Mouse (Mus musculus) embryo, embryonic 11.5 days (tissue): Measurements from ENCODE around the gene Rap1gds1.

ENCODE experiments used
- DNase-seq: peaks from one replicate; pipeline ENCODE4 v3.0.0-alpha.2; 2012; ENCODE audit warnings: low read depth, low spot score

The Rap1gds1 gene

DNA sequence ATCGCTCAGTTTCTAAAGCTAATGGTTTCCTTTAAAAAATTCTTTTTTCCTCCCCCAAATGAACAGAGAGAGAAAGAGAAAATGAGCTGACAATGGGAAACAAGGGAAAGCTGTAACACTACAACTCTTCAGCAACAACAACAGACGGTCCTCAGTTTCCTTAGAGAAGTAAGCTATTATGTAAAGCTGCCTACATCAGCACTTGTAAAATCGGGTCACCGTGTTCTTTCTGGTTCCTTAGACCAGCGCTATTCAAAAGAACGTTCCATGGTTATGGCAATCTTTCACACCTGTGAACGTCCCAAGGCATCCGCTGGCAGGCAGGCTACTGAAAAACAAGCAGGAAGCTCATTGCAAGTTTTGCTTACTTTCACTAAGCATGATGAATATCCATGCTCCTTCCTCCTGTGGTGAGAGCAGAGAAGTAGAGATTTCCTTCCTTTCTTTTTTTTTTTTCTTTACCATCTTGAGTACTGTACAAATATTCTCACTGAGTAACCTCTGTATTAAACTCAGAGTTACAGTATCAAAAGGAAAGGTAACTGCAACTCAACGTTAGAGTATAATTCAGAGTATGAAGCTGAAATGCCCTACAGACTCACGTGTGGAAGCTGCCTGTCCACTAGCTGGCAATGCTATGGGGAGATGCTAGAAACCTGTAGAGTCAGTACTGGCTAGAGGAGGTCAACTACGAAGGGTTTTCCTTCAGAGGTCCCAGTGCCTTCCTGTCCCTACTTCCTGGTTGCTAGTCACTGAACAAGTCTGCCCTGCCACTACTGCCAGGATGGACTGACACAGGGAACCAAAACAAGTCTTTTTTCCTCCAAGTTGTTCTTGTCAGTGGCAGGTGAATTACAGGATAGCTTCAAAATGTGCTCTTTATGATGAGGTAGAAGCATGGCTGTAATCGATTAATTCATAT, 26.0 kb downstream of the Rap1gds1 start:
- no peak for DNase-seq

DNA sequence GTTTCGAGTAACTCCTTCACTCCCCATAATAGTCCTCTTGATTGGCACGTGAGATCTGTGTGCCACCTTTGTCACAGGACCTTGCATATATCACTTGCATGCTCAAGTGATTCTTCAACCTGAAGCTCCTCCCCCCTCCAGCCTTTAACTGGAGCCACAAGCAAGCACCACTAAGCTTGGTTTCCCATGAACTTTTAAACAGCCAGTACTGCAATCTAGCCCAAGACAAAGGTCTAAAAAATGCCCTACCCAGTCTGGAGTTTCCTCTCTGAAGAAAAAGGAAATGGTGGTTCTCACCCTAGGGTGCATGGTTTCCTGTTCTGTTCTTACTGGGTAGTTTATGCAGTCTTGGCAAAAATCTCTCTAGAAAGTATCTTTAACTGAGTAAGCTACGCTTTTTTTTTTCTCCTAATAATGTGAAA, 32.6 kb downstream of the Rap1gds1 start:
- no peak for DNase-seq

DNA sequence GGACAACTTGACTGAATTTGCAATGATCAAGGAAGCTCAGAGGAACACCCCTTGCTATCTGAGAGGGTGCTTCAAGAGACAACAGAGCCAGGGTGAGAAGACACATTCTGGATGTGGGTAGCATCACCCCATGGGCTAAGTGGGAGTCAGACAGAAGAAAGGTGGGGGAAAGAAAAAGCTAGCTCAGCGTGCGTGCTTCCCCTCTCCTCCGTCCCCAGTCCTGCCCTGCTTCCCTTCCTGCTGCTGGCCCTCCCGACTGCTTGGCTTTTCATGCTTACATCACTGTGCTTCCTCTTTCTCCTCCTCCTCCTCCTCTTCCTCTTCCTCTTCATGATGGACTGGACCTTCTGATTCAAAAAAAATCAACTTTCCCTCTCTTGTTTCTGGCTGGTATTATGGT, 33.1 kb downstream of the Rap1gds1 start:
- no peak for DNase-seq

DNA sequence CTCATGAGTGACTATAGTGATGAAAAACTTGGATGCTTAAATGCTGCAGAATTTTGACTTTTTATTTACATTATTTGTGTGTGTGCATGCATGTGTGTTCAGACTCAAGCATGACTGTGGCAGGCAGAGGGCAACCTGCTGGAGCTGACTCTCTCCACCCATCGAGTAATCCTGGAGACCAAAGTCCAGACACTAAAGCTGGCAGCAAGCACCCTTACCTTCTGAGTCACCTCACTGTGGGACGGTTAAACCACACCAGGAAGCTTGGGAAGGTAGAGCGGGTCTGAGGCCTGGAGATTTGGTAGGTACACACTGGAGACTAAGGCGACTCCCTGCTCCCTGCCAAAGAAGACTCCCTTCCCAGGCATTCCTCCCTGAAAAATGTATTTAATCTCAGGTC, 38.0 kb downstream of the Rap1gds1 start:
- DNase-seq, result no peak

DNA sequence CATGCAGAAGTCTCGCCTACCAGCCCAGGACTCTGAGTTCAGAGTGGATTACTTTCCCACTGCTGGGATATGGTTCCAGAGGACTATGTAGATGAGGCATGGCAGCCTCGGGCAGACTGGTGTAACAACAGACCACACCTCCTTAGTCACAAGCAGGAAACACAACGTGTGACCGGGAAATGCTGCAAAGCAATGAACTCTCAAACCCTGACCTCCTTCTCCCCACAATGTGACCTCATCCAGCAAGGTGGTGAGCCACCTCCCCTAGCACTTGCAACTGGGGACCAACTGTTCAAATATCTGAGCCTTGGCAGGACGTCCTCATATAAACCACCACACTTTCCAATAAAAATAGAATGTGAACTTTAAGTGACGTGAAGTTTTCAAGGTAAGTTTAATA, 41.8 kb downstream of the Rap1gds1 start:
- no peak for DNase-seq

DNA sequence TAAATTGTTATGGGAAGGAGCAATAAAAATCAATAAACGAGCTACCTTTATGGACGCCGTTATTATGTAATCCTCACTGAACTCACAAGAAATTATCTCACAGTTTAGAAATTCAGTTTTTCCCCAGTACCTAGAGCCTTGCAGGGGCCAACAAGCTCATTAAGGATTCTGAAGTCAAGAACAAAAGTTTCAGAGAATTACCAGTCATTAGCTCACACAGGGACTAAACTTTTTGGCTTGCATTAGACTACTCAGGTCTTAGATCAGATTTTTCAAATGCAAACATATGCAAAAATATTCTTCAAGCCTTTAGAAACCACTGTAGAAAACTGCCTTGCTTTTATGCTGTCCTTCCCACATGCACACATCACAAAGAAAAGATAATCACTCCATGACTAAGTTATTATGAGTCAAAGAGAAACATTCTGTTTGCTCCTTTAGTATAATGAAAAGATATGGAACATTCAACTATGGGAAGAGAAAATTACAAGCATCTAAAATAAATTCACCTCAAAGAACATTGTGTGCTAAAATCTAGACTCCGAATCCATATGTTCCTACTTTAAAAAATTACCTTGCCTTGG, 44.3 kb downstream of the Rap1gds1 start:
- DNase-seq, result no peak

DNA sequence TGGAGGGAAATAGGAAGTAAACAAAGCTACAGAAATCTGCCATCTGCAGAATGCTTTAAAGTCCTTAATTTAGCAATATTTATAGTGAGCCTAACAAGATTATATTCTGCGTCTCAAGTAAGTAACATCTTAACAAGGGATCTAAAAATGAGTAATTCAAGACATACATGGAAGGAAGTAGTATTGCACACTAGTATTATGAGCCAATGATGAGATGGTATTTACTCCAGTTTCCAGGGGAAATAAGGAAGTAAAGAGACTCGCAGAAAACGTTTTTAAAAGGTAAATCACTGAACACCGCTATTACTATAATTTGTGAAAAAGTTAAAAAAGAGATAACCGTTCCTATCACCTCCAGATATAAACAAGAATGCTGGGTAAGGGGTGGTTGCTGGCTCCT, 49.9 kb downstream of the Rap1gds1 start:
- no peak for DNase-seq

DNA sequence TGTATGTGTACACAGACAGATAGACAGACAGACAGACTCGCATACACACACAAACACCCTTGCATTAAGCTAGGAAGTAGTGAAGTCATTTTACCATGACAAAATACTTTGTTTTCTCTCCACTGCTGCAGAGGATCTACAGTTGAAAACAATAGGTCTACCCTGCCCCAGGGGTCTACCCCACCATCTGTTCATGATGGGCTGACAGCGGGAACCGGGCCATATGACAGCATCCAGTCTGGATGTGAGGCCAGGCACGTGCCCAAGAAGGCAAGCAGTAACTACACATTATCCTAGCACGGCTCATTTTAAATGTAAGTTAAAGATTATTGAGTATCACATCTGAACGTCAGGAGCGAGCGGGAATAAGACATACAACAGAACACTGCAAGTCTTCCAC, 51.4 kb downstream of the Rap1gds1 start:
- DNase-seq, result peak; percentile 14

DNA sequence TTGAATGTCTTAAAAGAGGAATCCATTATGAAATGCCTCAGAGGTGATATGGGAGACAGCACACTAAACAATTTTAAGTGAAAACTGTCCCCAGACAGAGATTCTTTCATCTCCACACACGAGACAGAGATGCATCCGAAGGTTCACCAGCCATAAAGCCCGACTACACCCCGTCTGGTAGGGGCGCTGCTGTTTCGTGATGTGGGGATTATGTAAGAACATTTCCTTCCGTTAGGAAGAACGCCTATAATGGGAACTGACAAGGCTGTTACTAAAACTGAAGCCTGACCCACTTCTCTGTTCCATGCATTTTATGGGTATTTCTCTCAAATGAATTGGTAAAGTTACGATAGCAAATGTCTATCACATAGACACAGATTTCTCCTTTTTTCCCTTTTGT, 62.6 kb downstream of the Rap1gds1 start:
- no peak for DNase-seq

DNA sequence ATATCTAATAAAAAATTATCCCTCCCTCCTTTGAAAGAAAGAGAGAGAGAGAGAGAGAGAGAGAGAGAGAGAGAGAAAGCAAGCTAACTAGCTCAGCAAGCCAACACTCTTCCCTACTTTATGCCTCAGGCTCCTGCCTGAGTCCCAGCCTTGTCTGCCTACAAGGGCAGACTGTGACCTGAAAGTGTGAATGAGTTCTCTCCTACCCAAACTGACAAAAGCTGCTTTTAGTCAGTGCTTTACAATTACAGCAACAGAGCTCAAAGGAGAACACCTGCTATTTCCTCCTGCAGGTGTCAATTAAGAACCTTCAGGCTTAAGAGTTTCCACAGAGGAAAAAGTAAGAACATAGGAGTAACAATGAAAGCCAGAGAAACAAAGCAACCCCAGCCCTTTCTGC, 69.3 kb downstream of the Rap1gds1 start:
- DNase-seq, result no peak

DNA sequence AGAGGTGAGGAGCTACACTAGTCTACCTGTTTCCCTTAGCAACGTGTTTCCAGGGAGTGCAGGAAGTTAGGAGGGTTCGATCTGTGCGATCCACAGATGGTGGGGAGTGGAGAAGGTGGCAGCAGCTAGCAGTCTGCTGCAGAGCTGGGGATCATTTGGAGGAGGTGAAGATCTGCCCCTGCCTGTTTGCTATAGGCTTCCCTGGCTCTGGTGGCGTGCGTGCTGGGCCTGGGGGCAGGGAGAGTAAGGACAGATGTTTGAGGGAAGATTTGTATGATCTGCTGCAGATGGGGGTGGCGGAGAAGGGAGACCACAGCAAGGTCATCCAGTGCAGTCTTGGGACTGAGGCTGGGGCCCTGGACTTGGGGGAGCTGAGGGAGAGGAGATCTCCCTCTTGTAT, 72.2 kb downstream of the Rap1gds1 start:
- DNase-seq, result no peak

DNA sequence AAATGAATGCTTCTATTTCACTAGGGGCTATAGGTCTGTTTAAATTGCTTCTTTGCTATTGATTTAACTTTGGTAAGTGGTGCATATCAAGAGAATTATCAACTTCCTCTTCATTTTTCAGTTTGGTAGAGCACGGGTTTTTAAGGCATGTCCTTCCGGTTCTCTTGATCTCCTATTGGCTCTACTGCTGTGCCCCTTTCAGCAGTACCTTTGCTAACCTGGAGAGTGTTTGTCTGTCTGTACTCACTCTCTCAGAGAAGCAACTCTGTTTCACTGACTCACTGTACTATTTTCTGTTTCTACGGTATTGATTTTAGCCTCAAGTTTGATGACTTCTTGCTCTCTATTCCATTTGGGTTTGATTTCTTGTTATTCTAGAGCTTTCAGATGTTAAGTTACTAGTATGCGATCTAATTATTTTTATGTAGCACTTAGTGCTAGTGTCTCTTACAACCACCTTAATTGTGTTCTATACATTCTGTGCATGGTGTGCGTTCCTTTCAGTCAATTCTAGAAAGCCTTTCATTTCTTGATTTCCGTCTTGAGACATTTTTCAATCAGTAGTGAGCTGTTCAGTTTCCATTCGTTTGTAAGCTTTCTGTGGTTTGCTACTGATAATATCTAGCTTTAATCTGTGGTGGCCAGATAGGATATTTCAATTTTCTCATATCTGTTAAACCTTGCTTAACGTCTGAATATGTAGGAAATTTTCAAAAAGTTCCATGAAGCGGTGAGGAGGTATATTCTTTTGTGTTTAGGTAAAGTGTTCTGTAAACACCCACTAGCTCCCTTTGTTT, 74.7 kb downstream of the Rap1gds1 start:
- DNase-seq, result no peak

DNA sequence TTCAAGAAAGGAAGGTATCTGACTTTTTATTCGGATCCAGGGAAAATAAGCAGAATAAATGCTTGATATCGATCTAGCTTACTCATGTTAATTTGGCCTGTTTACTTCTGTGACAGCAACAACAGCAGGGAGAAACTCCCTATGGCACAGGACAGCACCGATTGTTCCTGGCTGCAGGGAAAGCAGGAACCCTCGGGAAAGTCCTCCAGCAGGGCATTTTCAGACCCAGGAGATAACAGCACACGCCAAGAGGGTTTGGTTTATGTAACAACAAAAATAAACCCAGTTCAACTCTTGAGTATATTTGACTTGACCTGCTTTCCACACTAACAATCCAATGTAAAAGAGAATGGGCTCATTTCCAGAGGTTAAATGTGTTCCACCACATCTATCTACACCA, 81.5 kb downstream of the Rap1gds1 start:
- DNase-seq, result no peak

DNA sequence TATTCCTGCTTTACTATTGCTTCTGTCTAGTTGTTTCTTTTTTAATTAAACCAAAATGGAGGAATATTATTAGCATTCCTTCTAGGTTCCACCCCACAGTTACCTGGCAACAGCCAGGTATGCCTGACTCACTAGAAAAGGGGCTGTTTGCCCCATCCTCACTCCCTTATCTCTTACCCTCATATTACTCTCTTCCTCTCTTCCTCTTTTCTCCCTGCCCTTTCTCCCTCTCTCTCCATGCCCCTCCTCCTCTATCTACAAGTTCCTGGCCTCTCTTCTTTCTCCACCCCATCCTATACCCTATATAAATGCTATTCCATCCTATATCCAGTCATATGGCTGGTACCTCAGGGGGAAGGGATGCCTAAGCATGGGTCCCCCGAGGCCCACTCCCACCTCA, 83.6 kb downstream of the Rap1gds1 start:
- no peak for DNase-seq

DNA sequence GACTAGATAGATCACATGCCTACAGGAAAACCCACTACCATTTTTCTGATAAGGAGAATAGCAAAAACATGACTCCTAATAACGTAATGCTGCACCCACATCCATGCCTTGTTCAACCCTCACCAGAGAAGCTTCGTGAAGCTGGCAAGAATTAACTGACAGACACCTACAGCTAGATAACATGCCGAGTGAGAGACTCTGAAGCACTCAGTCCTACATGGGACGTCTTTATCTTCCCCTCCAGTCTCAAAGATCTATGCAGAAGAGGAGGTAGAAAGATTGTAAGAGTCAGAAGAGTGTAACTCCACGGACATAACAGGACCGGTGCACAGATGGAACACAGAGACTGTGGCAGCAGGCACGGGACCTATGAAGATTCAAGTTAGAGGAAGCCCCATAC, 85.9 kb downstream of the Rap1gds1 start:
- no peak for DNase-seq

DNA sequence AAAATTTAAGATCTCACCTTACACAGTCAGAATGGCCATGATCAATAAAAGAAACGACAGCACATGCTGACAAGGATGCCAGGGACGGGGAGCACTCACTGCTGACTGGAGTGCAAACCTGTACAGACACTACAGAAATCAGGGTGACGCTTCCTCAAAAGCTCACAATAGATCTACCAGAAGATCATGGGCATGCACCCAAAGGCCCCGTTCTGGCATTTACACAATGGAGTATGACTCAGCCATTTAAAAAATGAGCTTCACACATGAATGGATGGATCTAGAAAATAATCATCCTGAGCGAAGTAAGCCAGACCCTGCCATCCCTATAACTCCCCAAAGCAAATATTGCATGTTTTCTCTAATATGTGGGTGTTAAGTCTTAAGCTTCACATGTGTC, 87.0 kb downstream of the Rap1gds1 start:
- no peak for DNase-seq

DNA sequence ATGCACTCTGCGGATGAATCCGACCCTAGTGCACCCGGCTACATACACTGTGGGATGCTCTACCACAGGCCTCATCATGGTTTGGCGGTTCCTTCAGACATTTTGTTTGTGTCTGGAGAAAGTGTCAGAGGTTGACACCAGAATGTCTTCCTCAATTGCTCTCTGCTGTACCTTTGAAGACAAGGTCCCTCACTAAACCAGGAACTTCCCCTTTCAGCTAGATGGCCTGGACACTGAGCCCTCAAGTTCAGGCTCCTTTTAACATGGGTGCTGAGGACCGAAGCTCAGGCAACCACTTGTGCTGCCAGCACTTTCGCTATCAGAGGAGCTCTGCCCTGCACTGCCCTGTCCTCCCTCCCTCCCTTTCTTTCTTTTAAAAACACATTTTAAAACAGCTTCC, 92.8 kb downstream of the Rap1gds1 start:
- DNase-seq, result no peak

DNA sequence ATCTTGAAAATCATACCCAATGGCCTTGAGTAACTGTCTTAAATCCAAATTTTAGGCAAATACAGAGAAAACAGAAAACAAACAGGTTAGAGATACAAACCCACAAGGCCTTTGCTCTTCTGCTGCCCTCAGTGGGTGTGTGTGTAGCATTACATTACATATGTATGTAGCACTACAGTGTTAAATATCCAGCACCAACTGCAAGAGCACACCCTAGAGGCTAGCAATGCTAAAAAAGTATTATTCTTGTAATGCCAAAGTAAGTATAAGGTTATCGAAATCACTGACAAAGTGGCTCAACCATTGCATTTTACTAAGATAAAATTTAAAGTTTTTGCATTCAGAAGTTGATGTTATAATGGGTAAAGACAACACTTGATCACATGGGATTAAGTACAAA, 97.6 kb downstream of the Rap1gds1 start:
- no peak for DNase-seq

DNA sequence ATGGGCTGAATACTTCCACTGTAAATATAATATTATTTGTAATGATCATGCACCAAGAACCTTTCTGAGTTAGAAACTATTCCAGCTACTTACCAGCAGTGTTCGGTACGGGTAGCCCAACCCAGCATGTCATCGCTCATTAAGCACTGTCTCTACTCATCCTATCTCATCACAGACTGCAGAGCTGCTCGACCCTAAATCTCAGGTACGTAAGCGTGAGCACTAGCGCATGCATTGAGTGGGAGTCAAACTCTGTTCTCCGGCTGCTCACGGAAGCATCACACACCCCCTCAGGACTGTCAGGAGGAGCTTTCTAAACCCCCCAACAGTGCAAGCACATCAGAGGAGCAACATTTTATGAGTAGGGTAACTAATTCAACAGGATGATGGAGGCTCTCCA, 107.4 kb downstream of the Rap1gds1 start:
- no peak for DNase-seq

DNA sequence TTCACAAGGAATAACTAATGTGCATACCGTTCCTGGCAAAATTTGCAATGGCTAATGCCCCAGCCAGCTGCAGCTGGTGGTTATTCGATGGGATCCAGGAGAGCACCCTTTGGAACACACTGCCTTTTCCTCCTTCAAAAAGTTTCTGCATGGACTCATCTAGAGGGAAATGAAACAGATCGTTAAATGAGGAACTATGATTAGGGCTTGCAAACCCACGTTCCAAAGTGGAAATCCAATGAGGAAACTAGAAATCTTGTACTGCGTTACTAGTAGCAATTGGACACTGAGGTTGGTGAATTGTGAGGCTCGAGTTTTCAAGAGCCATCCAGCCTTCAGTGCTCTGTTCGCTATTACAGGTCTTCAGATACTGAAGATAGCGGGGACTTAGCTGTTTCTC, 116.5 kb downstream of the Rap1gds1 start:
- DNase-seq, result no peak

DNA sequence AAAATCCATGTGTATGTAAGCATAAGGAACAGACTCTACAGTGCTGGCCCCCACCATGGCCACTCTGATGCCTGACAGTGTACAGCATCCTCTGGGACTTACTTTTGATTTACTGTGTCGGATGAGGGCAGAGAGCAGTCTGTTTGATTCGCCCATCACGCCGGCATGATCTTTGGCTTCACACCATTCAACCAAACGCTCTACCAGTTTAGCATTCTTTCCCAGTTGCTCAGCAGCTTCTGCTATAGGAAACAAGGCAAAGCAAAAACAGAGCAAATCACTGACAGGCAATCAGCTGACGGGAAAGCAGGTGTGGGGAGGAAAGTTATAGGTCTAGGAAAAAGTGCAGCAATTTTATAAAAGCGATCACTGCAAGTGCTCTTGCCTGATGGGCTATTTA, 119.8 kb downstream of the Rap1gds1 start:
- no peak for DNase-seq

DNA sequence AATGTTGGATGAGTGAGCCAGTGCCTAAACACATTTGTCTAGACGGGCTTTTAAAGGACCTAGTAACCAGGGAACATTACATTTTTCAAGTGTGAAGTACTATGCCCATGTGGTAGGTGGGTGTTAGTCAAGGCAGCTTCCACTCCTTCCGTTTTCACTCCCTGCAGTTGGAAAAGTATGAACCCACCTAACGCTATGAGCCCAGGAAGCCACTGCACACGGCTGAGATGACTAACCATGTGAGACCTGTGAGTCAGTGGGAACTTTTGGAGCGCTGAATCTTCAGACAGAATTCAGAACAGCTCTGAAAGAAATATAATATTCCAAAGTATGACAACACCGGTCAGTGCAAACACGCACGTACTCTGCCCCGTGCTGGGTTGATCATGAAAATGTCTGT, 125.9 kb downstream of the Rap1gds1 start:
- DNase-seq, result no peak

DNA sequence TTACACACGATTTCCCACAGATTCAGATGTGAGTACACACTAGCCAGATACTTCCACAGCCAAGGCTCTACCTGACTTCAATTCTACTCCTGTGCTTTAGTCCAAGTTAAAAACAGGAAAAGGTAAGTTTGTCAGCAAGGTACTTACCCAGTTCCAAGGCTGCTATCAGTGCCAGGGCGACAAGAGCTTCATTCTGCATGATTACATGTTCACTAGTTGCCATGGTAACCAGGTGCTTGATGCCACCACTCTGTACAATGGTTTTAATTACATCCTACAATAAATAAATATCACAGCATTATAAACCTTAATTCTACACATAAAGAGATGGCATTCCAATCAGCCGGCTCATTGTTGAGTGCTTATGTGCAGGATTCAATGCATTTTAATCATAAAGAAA, 129.5 kb downstream of the Rap1gds1 start:
- no peak for DNase-seq
